Mouse (Mus musculus) inflammation-experienced regulatory T-cells, adult 16 weeks (primary cell): ENCODE data around the gene Enpp6. TPM values are rescaled to one million over a fixed set of nuclear protein-coding genes. Genes with fewer than 3 reads are reported as not detected.

ENCODE experiments used
- polyA plus RNA-seq: library from polyadenylated mRNA; unstranded; fragments of 100-300 nt; shearing (Covaris generic); gene quantifications from one replicate; pipeline ENCODE4 v1.2.1, GENCODE M21; 2017

The Enpp6 gene
- 1.9 TPM for polyA plus RNA-seq

DNA sequence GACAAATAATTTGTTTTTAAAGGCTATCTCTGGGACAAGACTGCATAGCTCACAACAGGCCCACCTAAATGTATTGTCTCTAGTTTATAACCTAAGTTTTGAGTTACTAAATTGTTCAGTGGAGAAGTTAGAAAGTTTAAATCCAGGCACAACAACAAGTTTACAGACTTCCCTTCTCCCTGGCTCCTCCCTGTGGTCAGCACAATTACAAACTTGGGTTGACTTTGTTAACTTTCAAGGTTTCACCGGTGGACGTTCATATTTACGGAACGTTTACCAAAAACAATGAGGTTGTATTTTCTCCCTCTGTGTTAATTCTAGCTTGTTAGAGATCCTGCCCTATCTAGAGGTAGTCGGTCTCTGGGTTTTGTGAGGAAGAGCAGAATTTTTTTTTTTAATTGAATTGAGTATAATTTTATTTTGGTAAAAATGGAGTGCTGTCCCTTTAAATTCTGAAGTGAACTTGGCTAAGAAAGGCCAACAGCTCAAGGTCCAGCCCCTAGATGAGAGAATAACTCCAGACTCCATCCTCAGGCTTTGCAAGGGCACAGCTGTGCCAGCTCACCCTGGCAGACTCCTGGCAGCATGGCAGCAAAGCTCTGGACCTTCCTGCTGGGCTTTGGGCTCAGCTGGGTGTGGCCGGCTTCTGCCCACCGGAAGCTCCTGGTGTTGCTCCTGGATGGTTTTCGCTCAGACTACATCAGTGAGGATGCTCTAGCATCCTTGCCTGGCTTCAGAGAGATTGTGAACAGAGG lies at the start of gene Enpp6:
Enpp6 (plus strand) TSS at position 502 of the 755 bp plus-strand sequence.

Other genes with a start within 250 kb of the Enpp6 start
- 201 TPM for gene Irf2, start 247.2 kb upstream of the Enpp6 start, polyA plus RNA-seq